ENCODE assay signal across 7 mouse cellular contexts in genomic region chr14:75829817-75830216, GRCm38 (mm10). TPM values are rescaled to one million over a fixed set of nuclear protein-coding genes. Genes with fewer than 3 reads are reported as not detected.
DNase-seq lines count a peak whose midpoint lies in the region; ATAC-seq and TF ChIP-seq lines count a peak whose summit lies in the region.
"Not testable (repeated sequence)": the region's sequence is repeated elsewhere in the genome, so short reads cannot be mapped to it uniquely, and the experiment has no call there.

No protein-coding gene starts in this region.

- 62% methylated on average over 14 of the region's 14 CpGs for WGBS in heart, postnatal 0 days
- WGBS in kidney, embryonic 16.5 days, result 62% methylated on average over 14 of the region's 14 CpGs
- WGBS in liver, embryonic 15.5 days (ENCODE audit: insufficient replicate concordance), result 51% methylated on average over 14 of the region's 14 CpGs

- peak; percentile 79 for DNase-seq in NIH3T3 (ENCODE audit: low read depth)
- peak; percentile 71 for DNase-seq in fibroblast of lung, adult 2 months (ENCODE audit: low read depth)
- peak; percentile 70 for DNase-seq in heart, adult 11 months
- not testable (repeated sequence) for DNase-seq in heart, postnatal 0 days (ENCODE audit: low spot score)

- not testable (repeated sequence) for H3K79me2 ChIP-seq in myocyte (ENCODE audit: control insufficient read depth, insufficient read depth)

- peak overlapping the region; percentile 75; the same call in 1 of the 2 replicates for H3K27ac ChIP-seq in heart, postnatal 0 days (ENCODE audit: low read depth)
- not testable (repeated sequence) for H3K27ac ChIP-seq in kidney, embryonic 16.5 days (ENCODE audit: low read length); liver, embryonic 15.5 days (replicated peaks)

- peaks cover 20% of the 10 kb centered on the region for H3K4me1 ChIP-seq in heart, postnatal 0 days (ENCODE audit: control insufficient read depth, insufficient read depth)
- H3K4me1 ChIP-seq in kidney, embryonic 16.5 days (ENCODE audit: insufficient read depth, low read length), result peaks cover 28% of the 10 kb centered on the region
- H3K4me1 ChIP-seq in liver, embryonic 15.5 days (replicated peaks), result peaks cover 54% of the 10 kb centered on the region

- not testable (repeated sequence) for H3K36me3 ChIP-seq in heart, postnatal 0 days (replicated peaks; ENCODE audit: control insufficient read depth, insufficient read depth, low read length); kidney, embryonic 16.5 days (ENCODE audit: insufficient read depth, low read length); liver, embryonic 15.5 days (replicated peaks); myocyte (ENCODE audit: control insufficient read depth, insufficient read depth)

- not testable (repeated sequence) for H3K4me3 ChIP-seq in heart, postnatal 0 days (ENCODE audit: low read depth, low read length); kidney, embryonic 16.5 days (ENCODE audit: low read length); liver, embryonic 15.5 days (replicated peaks)
- peak overlapping the region; percentile 20 for H3K4me3 ChIP-seq in myocyte

- not testable (repeated sequence) for TF ChIP-seq POLR2A in myocyte (IDR thresholded peaks at IDR 0.05; ENCODE audit: insufficient read length, low read depth)

- H3K9me3 ChIP-seq in heart, postnatal 0 days (replicated peaks; ENCODE audit: control insufficient read depth, low read length); kidney, embryonic 16.5 days (ENCODE audit: low read length); liver, embryonic 15.5 days (replicated peaks): not testable (repeated sequence)

- 0 out of 2 replicates have a peak overlapping the region, but pooled peaks have one; percentile 68 for H3K4me2 ChIP-seq in heart, postnatal 0 days (ENCODE audit: low read depth, low read length)
- H3K4me2 ChIP-seq in kidney, embryonic 16.5 days (replicated peaks; ENCODE audit: low read depth, low read length), result not testable (repeated sequence)
- peak overlapping the region; percentile 84 for H3K4me2 ChIP-seq in liver, embryonic 15.5 days
- H3K4me2 ChIP-seq in myocyte (ENCODE audit: low read depth), result peak overlapping the region; percentile 98

- H3K9ac ChIP-seq in heart, postnatal 0 days (replicated peaks; ENCODE audit: low read depth, low read length); liver, embryonic 15.5 days: not testable (repeated sequence)
- H3K9ac ChIP-seq in kidney, embryonic 16.5 days (replicated peaks; ENCODE audit: low read length), result 0 out of 2 replicates have a peak overlapping the region, but pooled peaks have one; percentile 17

- not testable (repeated sequence) for TF ChIP-seq EP300 in heart, postnatal 0 days (IDR thresholded peaks at IDR 0.05; ENCODE audit: low read depth)

- TF ChIP-seq CTCF in heart, postnatal 0 days (IDR thresholded peaks at IDR 0.05; ENCODE audit: low read depth), result not testable (repeated sequence)

- H3K27me3 ChIP-seq in heart, postnatal 0 days (ENCODE audit: control insufficient read depth, insufficient read depth, low read length); myocyte (ENCODE audit: control insufficient read depth, insufficient read depth, insufficient read length): not testable (repeated sequence)
- peaks cover 11% of the 10 kb centered on the region; the same call in 1 of the 2 replicates for H3K27me3 ChIP-seq in kidney, embryonic 16.5 days (ENCODE audit: insufficient read depth, low read length)
- H3K27me3 ChIP-seq in liver, embryonic 15.5 days, result peaks cover 27% of the 10 kb centered on the region

- ATAC-seq in heart, postnatal 0 days (ENCODE audit: insufficient read depth, low read depth); kidney, embryonic 16.5 days (ENCODE audit: low FRiP score, low TSS enrichment); liver, embryonic 15.5 days (ENCODE audit: insufficient read depth): not testable (repeated sequence)

- not testable (repeated sequence) for H3ac ChIP-seq in myocyte (ENCODE audit: control insufficient read depth, insufficient read length)

RNA-seq across cellular contexts. Expression of gene Tpt1, which starts 15.1 kb away (rescaled TPM):
- 746 and 806 TPM in 2 replicates for total RNA-seq in heart, postnatal 0 days (2014; rRNA removed; ENCODE audit: low replicate concordance)
- 1,059 and 1,111 TPM in 2 replicates for polyA plus RNA-seq in heart, postnatal 0 days (2015; fragmentation: Nextera tagmentation; extraction: Ambion mirVana)
- polyA plus RNA-seq in kidney, embryonic 16.5 days (2015; fragmentation: Nextera tagmentation; extraction: Ambion mirVana), result 868 and 911 TPM in 2 replicates
- polyA plus RNA-seq in liver, embryonic 15.5 days (2015; fragmentation: Nextera tagmentation; extraction: Ambion mirVana), result 470 and 547 TPM in 2 replicates
- polyA plus RNA-seq in myocyte (2012; fragmentation: generic; extraction: Trizol), result 6,214 TPM

RNA-seq across cellular contexts. Expression of gene Slc25a30, which starts 43.0 kb away (rescaled TPM):
- 39.0 and 39.2 TPM in 2 replicates for total RNA-seq in heart, postnatal 0 days (2014; rRNA removed; ENCODE audit: low replicate concordance)
- 6.2 and 6.3 TPM in 2 replicates for polyA plus RNA-seq in heart, postnatal 0 days (2015; fragmentation: Nextera tagmentation; extraction: Ambion mirVana)
- polyA plus RNA-seq in kidney, embryonic 16.5 days (2015; fragmentation: Nextera tagmentation; extraction: Ambion mirVana), result 13.0 and 13.1 TPM in 2 replicates
- polyA plus RNA-seq in liver, embryonic 15.5 days (2015; fragmentation: Nextera tagmentation; extraction: Ambion mirVana), result 1.5 and 1.8 TPM in 2 replicates
- 13.0 TPM for polyA plus RNA-seq in myocyte (2012; fragmentation: generic; extraction: Trizol)
